Mouse (Mus musculus): Measurements from ENCODE around the gene Hrk. TPM values are rescaled to one million over a fixed set of nuclear protein-coding genes. Genes with fewer than 3 reads are reported as not detected.

Gene Hrk
- polyA plus RNA-seq, 1 experiment from 2014 or later, result 1.8 TPM

- Histone ChIP-seq H3K4me3 (no peak overlapping the region), H3K4me1 (peaks cover 27% of the 10 kb centered on the region), H3K27ac (no peak overlapping the region), H3K4me2 (replicated peaks) (no peak overlapping the region), H3K9ac (no peak overlapping the region), H3K36me3 (peaks cover 29% of the 10 kb centered on the region), H3K9me3 (replicated peaks) (no peaks in the 10 kb centered on the region), H3K27me3 (no peaks in the 10 kb centered on the region)
- ATAC-seq (ENCODE audit: low FRiP score), result no peak
- 96% methylated on average over 4 of the region's 4 CpGs for WGBS
Observed at GRCm38 (mm10) chr5:118144327-118144726, 20.1 kb upstream of the Hrk start.

GRCm38 (mm10) chr5:118144770-118145169, 19.7 kb upstream of the Hrk start:
- Histone ChIP-seq H3K9me3 (replicated peaks) (no peaks in the 10 kb centered on the region), H3K27ac (no peak overlapping the region), H3K9ac (no peak overlapping the region), H3K27me3 (no peaks in the 10 kb centered on the region), H3K4me3 (no peak overlapping the region), H3K36me3 (peaks cover 25% of the 10 kb centered on the region), H3K4me1 (peaks cover 27% of the 10 kb centered on the region), H3K4me2 (replicated peaks) (no peak overlapping the region)
- WGBS, result 86% methylated on average over 6 of the region's 6 CpGs
- ATAC-seq (ENCODE audit: low FRiP score), result no peak

GRCm38 (mm10) chr5:118145458-118145857, 19.0 kb upstream of the Hrk start:
- H3K9me3 ChIP-seq (replicated peaks), result no peaks in the 10 kb centered on the region
- H3K4me1 ChIP-seq, result peaks cover 27% of the 10 kb centered on the region
- H3K27me3 ChIP-seq, result no peaks in the 10 kb centered on the region
- ATAC-seq (ENCODE audit: low FRiP score), result no peak
- no peak overlapping the region for H3K4me3 ChIP-seq
- H3K4me2 ChIP-seq (replicated peaks), result no peak overlapping the region
- 92% methylated on average over 3 of the region's 3 CpGs for WGBS
- no peak overlapping the region for H3K9ac ChIP-seq
- H3K36me3 ChIP-seq, result peaks cover 23% of the 10 kb centered on the region
- peak overlapping the region; percentile 60; the same call in 1 of the 2 replicates for H3K27ac ChIP-seq

- Histone ChIP-seq H3K9ac (no peak overlapping the region), H3K4me3 (no peak overlapping the region), H3K4me2 (replicated peaks) (no peak overlapping the region), H3K27me3 (no peaks in the 10 kb centered on the region), H3K36me3 (peaks cover 16% of the 10 kb centered on the region), H3K9me3 (replicated peaks) (no peaks in the 10 kb centered on the region), H3K27ac (peak overlapping the region; percentile 60; the same call in 1 of the 2 replicates), H3K4me1 (peaks cover 27% of the 10 kb centered on the region)
- no peak for ATAC-seq (ENCODE audit: low FRiP score)
- WGBS, result 79% methylated on average over 15 of the region's 15 CpGs
Observed at GRCm38 (mm10) chr5:118145999-118146679, 18.3 kb upstream of the Hrk start.

GRCm38 (mm10) chr5:118147264-118147663, 17.2 kb upstream of the Hrk start:
- H3K36me3 ChIP-seq, result peaks cover 9% of the 10 kb centered on the region; the same call in 1 of the 2 replicates
- ATAC-seq (ENCODE audit: low FRiP score), result no peak
- H3K27ac ChIP-seq, result peak overlapping the region; percentile 41; the same call in 1 of the 2 replicates

GRCm38 (mm10) chr5:118149711-118150110, 14.7 kb upstream of the Hrk start:
- Histone ChIP-seq H3K4me3 (no peak overlapping the region), H3K27me3 (no peaks in the 10 kb centered on the region), H3K36me3 (peaks cover 3% of the 10 kb centered on the region; the same call in 1 of the 2 replicates), H3K4me2 (replicated peaks) (no peak overlapping the region), H3K27ac (no peak overlapping the region), H3K4me1 (peaks cover 40% of the 10 kb centered on the region), H3K9me3 (replicated peaks) (no peaks in the 10 kb centered on the region), H3K9ac (no peak overlapping the region)
- 80% methylated on average over 3 of the region's 3 CpGs for whole genome bisulfite sequencing
- ATAC-seq (ENCODE audit: low FRiP score), result no peak

More at GRCm38 (mm10) chr5:118147264-118147663, 17.2 kb upstream of the Hrk start:
- H3K4me2 ChIP-seq (replicated peaks), result no peak overlapping the region
- no peak overlapping the region for H3K4me3 ChIP-seq
- WGBS, result 86% methylated on average over 10 of the region's 10 CpGs
- peaks cover 27% of the 10 kb centered on the region for H3K4me1 ChIP-seq
- no peaks in the 10 kb centered on the region for H3K9me3 ChIP-seq (replicated peaks)
- H3K9ac ChIP-seq, result no peak overlapping the region
- H3K27me3 ChIP-seq, result no peaks in the 10 kb centered on the region

- no peaks in the 10 kb centered on the region for H3K36me3 ChIP-seq
- ATAC-seq (ENCODE audit: low FRiP score), result peak; percentile 88
Observed at GRCm38 (mm10) chr5:118154839-118155564, 9.4 kb upstream of the Hrk start, which contains the start of gene Fbxw8. Gene Fbxw8 (minus strand): TSS chr5:118155464.

GRCm38 (mm10) chr5:118155565-118155947, 8.9 kb upstream of the Hrk start:
- no peak; the same call in 1 of the 2 replicates for ATAC-seq (ENCODE audit: low FRiP score)
- Histone ChIP-seq H3K9ac (peak overlapping the region; percentile 92), H3K27me3 (peaks cover 8% of the 10 kb centered on the region; the same call in 1 of the 2 replicates), H3K27ac (peak overlapping the region; percentile 80), H3K36me3 (no peaks in the 10 kb centered on the region), H3K4me3 (peak overlapping the region; percentile 84), H3K4me1 (peaks cover 19% of the 10 kb centered on the region), H3K9me3 (replicated peaks) (no peaks in the 10 kb centered on the region), H3K4me2 (replicated peaks) (peak overlapping the region; percentile 84)
- 20% methylated on average over 9 of the region's 9 CpGs for WGBS

More at GRCm38 (mm10) chr5:118154839-118155564, 9.4 kb upstream of the Hrk start, which contains the start of gene Fbxw8:
- Histone ChIP-seq H3K9me3 (replicated peaks) (no peaks in the 10 kb centered on the region), H3K4me3 (peak within 1 kb of the TSS; percentile 84), H3K27me3 (peaks cover 4% of the 10 kb centered on the region; the same call in 1 of the 2 replicates), H3K27ac (peak within 1 kb of the TSS; percentile 80), H3K4me1 (peaks cover 19% of the 10 kb centered on the region), H3K9ac (peak within 1 kb of the TSS; percentile 92), H3K4me2 (replicated peaks) (peak within 1 kb of the TSS; percentile 84)
- under 1% methylated on average over 65 of the region's 67 CpGs for WGBS

GRCm38 (mm10) chr5:118156976-118157375, 7.5 kb upstream of the Hrk start:
- Histone ChIP-seq H3K4me3 (no peak overlapping the region), H3K27ac (no peak overlapping the region), H3K27me3 (peaks cover 23% of the 10 kb centered on the region), H3K4me2 (replicated peaks) (no peak overlapping the region), H3K9ac (no peak overlapping the region), H3K9me3 (replicated peaks) (no peaks in the 10 kb centered on the region), H3K4me1 (peaks cover 19% of the 10 kb centered on the region), H3K36me3 (no peaks in the 10 kb centered on the region)
- no peak for ATAC-seq (ENCODE audit: low FRiP score)
- WGBS, result 61% methylated on average over 4 of the region's 4 CpGs

- no peak for ATAC-seq (ENCODE audit: low FRiP score)
- WGBS, result 45% methylated on average over 4 of the region's 4 CpGs
- H3K36me3 ChIP-seq, result no peaks in the 10 kb centered on the region
- H3K9me3 ChIP-seq (replicated peaks), result no peaks in the 10 kb centered on the region
- no peaks in the 10 kb centered on the region for H3K4me1 ChIP-seq
- H3K27ac ChIP-seq, result no peak overlapping the region
- no peak overlapping the region for H3K4me3 ChIP-seq
- no peak overlapping the region for H3K4me2 ChIP-seq (replicated peaks)
- no peak overlapping the region for H3K9ac ChIP-seq
- peaks cover 36% of the 10 kb centered on the region for H3K27me3 ChIP-seq
Observed at GRCm38 (mm10) chr5:118160691-118161090, 3.8 kb upstream of the Hrk start.

GRCm38 (mm10) chr5:118165462-118165861, 1.0 kb downstream of the Hrk start:
- H3K9ac ChIP-seq, result no peak overlapping the region
- H3K36me3 ChIP-seq, result no peaks in the 10 kb centered on the region
- ATAC-seq (ENCODE audit: low FRiP score), result no peak
- H3K4me1 ChIP-seq, result peaks cover 12% of the 10 kb centered on the region
- H3K4me3 ChIP-seq, result no peak overlapping the region
- H3K27ac ChIP-seq, result no peak overlapping the region
- no peaks in the 10 kb centered on the region for H3K9me3 ChIP-seq (replicated peaks)
- H3K27me3 ChIP-seq, result peaks cover 71% of the 10 kb centered on the region
- H3K4me2 ChIP-seq (replicated peaks), result no peak overlapping the region

GRCm38 (mm10) chr5:118167561-118167995, 3.1 kb downstream of the Hrk start:
- Histone ChIP-seq H3K9ac (no peak overlapping the region), H3K4me2 (replicated peaks) (no peak overlapping the region), H3K9me3 (replicated peaks) (no peaks in the 10 kb centered on the region), H3K27ac (no peak overlapping the region), H3K27me3 (peaks cover 72% of the 10 kb centered on the region), H3K36me3 (no peaks in the 10 kb centered on the region), H3K4me3 (no peak overlapping the region), H3K4me1 (peaks cover 26% of the 10 kb centered on the region)
- 66% methylated on average over 8 of the region's 8 CpGs for WGBS
- ATAC-seq (ENCODE audit: low FRiP score), result no peak

Data from hindbrain, embryonic 12.5 days (tissue).